Mouse (Mus musculus): ENCODE results near the gene Galm. TPM values are rescaled to one million over a fixed set of nuclear protein-coding genes. Genes with fewer than 3 reads are reported as not detected.
"Not testable (repeated sequence)": the region's sequence is repeated elsewhere in the genome, so short reads cannot be mapped to it uniquely, and the experiment has no call there.

The Galm gene
- polyA plus RNA-seq, 2 experiments, result 11.7 to 13.7 TPM

DNA sequence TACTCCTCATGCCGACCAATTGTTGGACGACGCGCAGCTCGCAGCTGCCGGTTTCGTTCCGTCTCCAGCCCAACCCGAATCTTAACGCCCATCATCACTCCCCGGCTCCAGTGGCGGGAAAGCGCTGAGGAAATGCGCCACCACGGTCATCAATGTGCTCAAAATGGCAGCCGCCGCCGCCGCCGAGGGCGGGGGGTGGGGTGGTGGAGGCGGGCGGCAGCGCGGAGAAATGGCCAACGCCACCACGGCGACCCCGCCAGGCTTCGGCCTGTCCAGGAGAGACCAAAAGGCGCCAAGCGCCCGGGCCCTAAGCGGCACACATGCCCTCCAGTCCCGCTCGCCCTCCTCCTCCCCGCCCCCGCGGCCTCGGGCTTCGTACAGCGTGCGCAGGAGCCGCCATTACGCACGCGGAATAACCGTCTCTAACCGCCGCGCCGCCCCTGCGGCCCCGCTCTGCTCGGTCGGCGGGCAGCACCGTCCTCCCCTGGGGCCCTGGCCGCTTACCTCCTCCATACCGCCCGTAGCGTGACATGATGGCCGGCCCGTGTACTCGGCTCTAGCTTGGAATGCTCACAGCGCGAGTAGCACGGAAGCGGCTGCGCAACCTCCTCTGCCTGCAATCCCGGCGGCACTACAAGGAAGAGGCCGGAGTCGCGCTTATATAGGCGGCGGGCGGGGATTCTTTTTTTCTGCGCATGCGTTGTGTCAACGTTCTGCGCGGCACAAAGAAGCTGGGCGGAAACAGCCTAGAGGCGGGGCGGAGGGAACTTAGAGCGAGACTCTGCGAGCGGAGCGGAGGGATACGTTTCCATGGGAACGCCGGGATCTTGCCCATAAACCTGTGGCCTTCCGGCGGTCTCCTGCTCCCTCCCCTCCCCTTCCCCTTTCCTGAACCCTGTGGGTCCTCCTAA is 79.7 kb downstream of the Galm start, which contains the start of the genes Srsf7 and Ttc39d:
Gene Srsf7, minus strand, starts transcription at position 637 of the 911 bp plus-strand sequence.
Gene Ttc39d, plus strand, starts transcription at position 790 of the 911 bp plus-strand sequence.
- peaks cover 12% of the 10 kb centered on the region for H3K4me1 ChIP-seq (ENCODE audit: control insufficient read depth, insufficient read depth, low read length)
- no peaks in the 10 kb centered on the region for H3K9me3 ChIP-seq (ENCODE audit: control insufficient read depth, low read length)
- peak within 1 kb of the TSS; percentile 99 for H3K9ac ChIP-seq (ENCODE audit: low read depth, low read length, severe bottlenecking)
- H3K27ac ChIP-seq (replicated peaks; ENCODE audit: low read depth, low read length), result peak within 1 kb of the TSS; percentile 99
- H3K36me3 ChIP-seq (ENCODE audit: control insufficient read depth, insufficient read depth, low read length), result peaks cover 33% of the 10 kb centered on the region
- DNase-seq (ENCODE audit: low spot score) (peak; percentile 99), ATAC-seq (ENCODE audit: low FRiP score, low read depth) (peak; percentile 96)
- TF ChIP-seq POLR2A (IDR thresholded peaks at IDR 0.05; ENCODE audit: borderline replicate concordance, extremely low read depth, insufficient read depth, insufficient read length), result peak; percentile 100
- under 1% methylated on average over 79 of the region's 95 CpGs for WGBS
- H3K4me2 ChIP-seq (replicated peaks; ENCODE audit: low read depth, low read length, severe bottlenecking), result peak within 1 kb of the TSS; percentile 62
- peak within 1 kb of the TSS; percentile 89 for H3K4me3 ChIP-seq (replicated peaks; ENCODE audit: low read length)
- H3K27me3 ChIP-seq (ENCODE audit: control insufficient read depth, insufficient read depth, low read length), result no peaks in the 10 kb centered on the region

DNA sequence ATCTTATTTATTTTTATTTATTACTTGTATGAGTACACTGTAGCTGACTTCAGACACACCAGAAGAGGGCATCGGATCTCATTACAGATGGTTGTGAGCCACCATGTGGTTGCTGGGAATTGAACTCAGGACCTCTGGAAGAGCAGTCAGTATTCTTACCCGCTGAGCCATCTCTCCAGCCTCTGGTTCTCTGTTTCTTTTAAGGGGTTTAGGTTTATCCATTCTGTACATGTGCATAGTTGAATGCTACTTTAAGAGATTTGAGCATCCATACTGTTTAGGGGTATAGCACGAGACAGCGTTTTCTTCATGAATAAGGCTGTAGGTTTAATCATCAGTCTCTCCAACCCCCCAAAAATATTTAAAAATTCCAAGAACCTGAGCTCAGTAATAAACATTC is 86.7 kb downstream of the Galm start:
- ATAC-seq (ENCODE audit: low FRiP score, low read depth); H3K9ac ChIP-seq (ENCODE audit: low read depth, low read length, severe bottlenecking): not testable (repeated sequence)
- 91% methylated on average over 4 of the region's 4 CpGs for WGBS

DNA sequence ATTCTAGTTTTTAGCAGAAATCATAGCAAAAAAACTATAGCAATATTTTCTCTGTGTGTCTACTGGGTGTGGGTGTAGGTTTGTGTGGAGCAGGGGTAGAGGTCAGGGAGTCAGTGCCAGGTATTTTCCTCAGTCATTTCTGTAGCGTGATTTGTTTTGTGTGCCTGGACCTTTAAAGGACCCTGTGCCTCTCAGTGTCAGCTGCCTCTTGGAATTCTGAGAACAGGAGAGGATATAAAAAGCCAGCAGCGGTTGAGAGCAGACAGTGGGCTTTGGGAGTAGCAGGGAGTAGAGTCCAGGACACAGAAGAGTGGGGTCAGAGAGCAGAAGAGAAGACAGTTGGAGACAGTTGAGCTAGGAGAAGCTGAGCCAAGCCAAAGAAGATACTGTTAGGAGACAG is 92.9 kb downstream of the Galm start:
- Histone ChIP-seq H3K9me3 (ENCODE audit: control insufficient read depth, low read length) (no peaks in the 10 kb centered on the region), H3K4me2 (replicated peaks; ENCODE audit: low read depth, low read length, severe bottlenecking) (no peak overlapping the region), H3K36me3 (ENCODE audit: control insufficient read depth, insufficient read depth, low read length) (no peaks in the 10 kb centered on the region), H3K27me3 (ENCODE audit: control insufficient read depth, insufficient read depth, low read length) (no peaks in the 10 kb centered on the region), H3K27ac (replicated peaks; ENCODE audit: low read depth, low read length) (no peak overlapping the region), H3K4me1 (ENCODE audit: control insufficient read depth, insufficient read depth, low read length) (peaks cover 3% of the 10 kb centered on the region; the same call in 1 of the 2 replicates), H3K4me3 (replicated peaks; ENCODE audit: low read length) (no peak overlapping the region), H3K9ac (ENCODE audit: low read depth, low read length, severe bottlenecking) (no peak overlapping the region)
- no peak for TF ChIP-seq POLR2A (IDR thresholded peaks at IDR 0.05; ENCODE audit: borderline replicate concordance, extremely low read depth, insufficient read depth, insufficient read length)
- no peak for ATAC-seq (ENCODE audit: low FRiP score, low read depth)
- WGBS, result 61% methylated on average over 2 of the region's 2 CpGs
- no peak for DNase-seq (ENCODE audit: low spot score)

More for the DNA sequence above, 86.7 kb downstream of the Galm start:
- H3K4me1 ChIP-seq (ENCODE audit: control insufficient read depth, insufficient read depth, low read length); H3K36me3 ChIP-seq (ENCODE audit: control insufficient read depth, insufficient read depth, low read length); H3K27ac ChIP-seq (replicated peaks; ENCODE audit: low read depth, low read length); H3K4me3 ChIP-seq (replicated peaks; ENCODE audit: low read length); H3K27me3 ChIP-seq (ENCODE audit: control insufficient read depth, insufficient read depth, low read length); H3K9me3 ChIP-seq (ENCODE audit: control insufficient read depth, low read length); DNase-seq (ENCODE audit: low spot score); H3K4me2 ChIP-seq (replicated peaks; ENCODE audit: low read depth, low read length, severe bottlenecking): not testable (repeated sequence)

DNA sequence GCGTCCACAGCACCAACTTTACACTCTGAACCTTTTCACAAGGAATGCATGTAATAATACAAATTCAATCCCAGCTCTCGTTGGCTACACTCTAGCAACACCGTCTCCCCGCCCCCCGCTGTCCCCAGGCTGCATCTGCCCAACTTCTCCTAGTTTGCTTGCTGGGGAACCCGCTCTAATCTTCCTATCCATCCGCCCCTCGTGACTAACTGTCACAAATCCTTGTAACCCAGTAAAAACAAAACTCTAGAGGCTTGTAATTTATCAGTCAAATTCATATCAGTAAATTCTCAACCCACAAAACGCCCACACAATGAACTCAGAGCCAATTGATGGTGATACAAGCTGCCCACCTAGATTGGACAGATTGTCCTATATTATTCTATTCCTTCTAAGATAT is 93.9 kb downstream of the Galm start:
- no peaks in the 10 kb centered on the region for H3K9me3 ChIP-seq (ENCODE audit: control insufficient read depth, low read length)
- no peak for TF ChIP-seq POLR2A (IDR thresholded peaks at IDR 0.05; ENCODE audit: borderline replicate concordance, extremely low read depth, insufficient read depth, insufficient read length)
- H3K27ac ChIP-seq (replicated peaks; ENCODE audit: low read depth, low read length), result no peak overlapping the region
- ATAC-seq (ENCODE audit: low FRiP score, low read depth), result no peak
- peaks cover 3% of the 10 kb centered on the region; the same call in 1 of the 2 replicates for H3K4me1 ChIP-seq (ENCODE audit: control insufficient read depth, insufficient read depth, low read length)
- no peak overlapping the region for H3K4me3 ChIP-seq (replicated peaks; ENCODE audit: low read length)
- no peak overlapping the region for H3K4me2 ChIP-seq (replicated peaks; ENCODE audit: low read depth, low read length, severe bottlenecking)
- H3K9ac ChIP-seq (ENCODE audit: low read depth, low read length, severe bottlenecking), result no peak overlapping the region
- WGBS, result 65% methylated on average over 9 of the region's 9 CpGs
- DNase-seq (ENCODE audit: low spot score), result no peak
- H3K36me3 ChIP-seq (ENCODE audit: control insufficient read depth, insufficient read depth, low read length), result no peaks in the 10 kb centered on the region
- no peaks in the 10 kb centered on the region for H3K27me3 ChIP-seq (ENCODE audit: control insufficient read depth, insufficient read depth, low read length)

DNA sequence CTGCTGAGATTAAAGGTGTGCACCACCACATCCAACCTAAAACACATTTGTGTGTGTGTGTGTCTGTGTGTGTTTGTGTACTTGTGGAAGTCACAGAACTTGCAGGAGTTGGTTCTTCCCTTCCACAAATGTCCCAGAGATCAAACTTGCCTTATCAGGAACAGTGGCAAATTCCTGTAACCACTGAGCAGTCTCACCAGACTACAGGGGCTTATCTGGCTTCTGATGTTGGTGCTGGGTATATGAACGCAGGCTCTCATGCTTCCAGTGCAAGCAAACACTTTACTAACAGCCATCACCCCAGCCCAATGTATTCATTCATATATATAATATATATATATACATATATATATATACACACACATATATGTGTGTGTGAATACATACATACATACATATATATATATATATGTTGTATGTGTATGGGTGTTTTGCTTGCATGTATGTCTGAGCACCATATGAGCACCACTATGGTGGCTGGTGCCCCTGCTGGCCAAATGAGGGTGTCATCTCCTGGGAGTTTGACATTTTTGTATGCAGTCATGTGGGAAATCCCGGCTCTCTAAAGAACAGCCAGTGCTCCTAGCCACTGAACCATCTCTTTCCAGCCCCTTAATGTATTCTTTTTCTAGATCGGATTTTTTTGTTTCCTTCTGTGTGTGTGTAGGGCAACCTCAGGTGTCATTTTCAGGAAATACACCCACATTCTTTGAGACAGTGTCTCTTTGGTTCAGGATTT is 94.8 kb downstream of the Galm start:
- Histone ChIP-seq H3K4me1 (ENCODE audit: control insufficient read depth, insufficient read depth, low read length) (peaks cover 3% of the 10 kb centered on the region; the same call in 1 of the 2 replicates), H3K9ac (ENCODE audit: low read depth, low read length, severe bottlenecking) (no peak overlapping the region), H3K4me2 (replicated peaks; ENCODE audit: low read depth, low read length, severe bottlenecking) (no peak overlapping the region), H3K9me3 (ENCODE audit: control insufficient read depth, low read length) (no peaks in the 10 kb centered on the region), H3K27ac (replicated peaks; ENCODE audit: low read depth, low read length) (no peak overlapping the region), H3K36me3 (ENCODE audit: control insufficient read depth, insufficient read depth, low read length) (no peaks in the 10 kb centered on the region), H3K4me3 (replicated peaks; ENCODE audit: low read length) (no peak overlapping the region), H3K27me3 (ENCODE audit: control insufficient read depth, insufficient read depth, low read length) (no peaks in the 10 kb centered on the region)
- ATAC-seq (ENCODE audit: low FRiP score, low read depth) (no peak), DNase-seq (ENCODE audit: low spot score) (no peak)
- TF ChIP-seq POLR2A (IDR thresholded peaks at IDR 0.05; ENCODE audit: borderline replicate concordance, extremely low read depth, insufficient read depth, insufficient read length), result no peak
- WGBS, result 67% methylated on average over 3 of the region's 3 CpGs

Data from limb, embryonic 14.5 days (tissue).